Mouse (Mus musculus) midbrain, postnatal 0 days (tissue): ENCODE results near the gene Lgmn. TPM values are rescaled to one million over a fixed set of nuclear protein-coding genes. Genes with fewer than 3 reads are reported as not detected.
A peak's percentile ranks its signal among the peaks of the same experiment; 100 is the strongest.

Source experiments
- ATAC-seq: fragments of 200-750 bp; cut with Nextera tagmentation; 2 replicates; pipeline ENCODE4 v1.8.0; 2017; ENCODE audit warnings: moderate number of reproducible peaks, mild to moderate bottlenecking, moderate TSS enrichment, moderate library complexity; ENCODE audit not compliant: low FRiP score
- DNase-seq: peaks from one replicate; pipeline ENCODE4 v3.0.0-alpha.2; 2015; ENCODE audit warnings: low spot score
- H3K27ac ChIP-seq: fragments of 300-500 bp; sonication (generic); 2 replicates; pipeline ENCODE4 v1.5.1; 2014; ENCODE audit warnings: low read depth, mild to moderate bottlenecking, low read length, mixed read lengths
- H3K27me3 ChIP-seq: fragments of 300-500 bp; sonication (generic); 2 replicates; pipeline ENCODE4 v1.6.1; 2014; ENCODE audit warnings: low read length, control low read depth, mixed read lengths; ENCODE audit not compliant: insufficient read depth
- H3K36me3 ChIP-seq: fragments of 300-500 bp; sonication (generic); 2 replicates; pipeline ENCODE4 v1.6.1; 2014; ENCODE audit warnings: low read length, control low read depth, mixed read lengths; ENCODE audit not compliant: insufficient read depth
- H3K4me1 ChIP-seq: fragments of 300-500 bp; sonication (generic); 2 replicates; pipeline ENCODE4 v1.6.1; 2014; ENCODE audit warnings: mild to moderate bottlenecking, control low read depth, antibody characterized with exemption, low read length, mixed read lengths; ENCODE audit not compliant: insufficient read depth
- H3K4me2 ChIP-seq: fragments of 300-500 bp; sonication (generic); 2 replicates; pipeline ENCODE4 v1.6.1; 2014; ENCODE audit warnings: low read depth, mild to moderate bottlenecking, low read length, mixed read lengths; ENCODE audit not compliant: poor library complexity, severe bottlenecking
- H3K4me3 ChIP-seq: fragments of 300-500 bp; sonication (generic); 2 replicates; pipeline ENCODE4 v1.5.1; 2014; ENCODE audit warnings: low read depth, mild to moderate bottlenecking, low read length, moderate library complexity
- H3K9ac ChIP-seq: fragments of 300-500 bp; sonication (generic); replicated peaks from 2 replicates; pipeline ENCODE4 v1.6.1; 2014; ENCODE audit warnings: mild to moderate bottlenecking, low read length, moderate library complexity, mixed read lengths; ENCODE audit not compliant: poor library complexity, severe bottlenecking
- H3K9me3 ChIP-seq: fragments of 300-500 bp; sonication (generic); 2 replicates; pipeline ENCODE4 v1.6.1; 2016; ENCODE audit warnings: low read length, control low read depth
- CTCF ChIP-seq: IDR thresholded peaks from 2 replicates; pipeline ENCODE4 v1.5.1; 2016; ENCODE audit warnings: antibody characterized with exemption, mild to moderate bottlenecking
- WGBS: fragments of 180-500 bp; shearing (Covaris S2); extraction: QIAGEN DNeasy Blood & Tissue Kit; methylation state at CpG from one replicate; pipeline ENCODE4 v1.1.7; 2014; 5-methylcytosine and 5-hydroxymethylcytosine counted together
- polyA plus RNA-seq: library from polyadenylated mRNA; unstranded; fragments of >200 nt; fragmentation: Nextera tagmentation; extraction: Ambion mirVana; gene quantifications from 2 replicates; pipeline ENCODE4 v1.2.1, GENCODE M21; 2015
- total RNA-seq: library from RNA; depleted of rRNA; stranded (reverse); fragments of >200 nt; gene quantifications from 2 replicates; pipeline ENCODE4 v1.2.3, GENCODE M21; 2014

Lgmn gene
- total and polyA plus RNA-seq, 2 experiments from 2014 or later = 124 to 148 TPM

DNA sequence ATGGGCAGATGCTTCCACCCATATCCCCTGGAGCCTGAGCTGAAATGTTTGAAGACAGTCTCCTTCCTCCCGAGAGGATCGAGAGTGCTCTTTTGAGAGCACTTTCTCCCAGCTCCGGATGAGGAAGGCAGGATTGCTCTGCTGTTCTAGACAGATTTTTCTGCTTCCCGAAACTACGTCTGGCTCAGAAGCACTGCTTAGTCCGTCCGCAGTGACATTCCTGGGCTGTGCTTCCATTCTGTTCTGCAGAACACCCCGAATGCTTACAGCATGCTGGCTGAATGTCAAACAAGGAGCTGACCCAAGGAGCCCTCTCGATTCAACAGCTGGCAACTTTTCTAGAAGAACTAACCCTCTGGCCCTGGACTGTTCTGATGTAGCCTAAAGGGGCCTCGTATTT, 10.8 kb upstream of the Lgmn start:
- Histone ChIP-seq H3K9me3 (no peaks in the 10 kb centered on the region), H3K4me2 (no peak overlapping the region), H3K9ac (no peak overlapping the region), H3K4me1 (no peaks in the 10 kb centered on the region), H3K36me3 (no peaks in the 10 kb centered on the region), H3K27me3 (no peaks in the 10 kb centered on the region), H3K27ac (no peak overlapping the region), H3K4me3 (no peak overlapping the region)
- 69% methylated on average over 10 of the region's 10 CpGs for WGBS
- DNase-seq (no peak), ATAC-seq (no peak)
- no peak for TF ChIP-seq CTCF

GRCm38 (mm10) chr12:102445436-102445835, 5.8 kb upstream of the Lgmn start:
- no peak for TF ChIP-seq CTCF
- no peak for ATAC-seq
- 71% methylated on average over 4 of the region's 4 CpGs for WGBS

DNA sequence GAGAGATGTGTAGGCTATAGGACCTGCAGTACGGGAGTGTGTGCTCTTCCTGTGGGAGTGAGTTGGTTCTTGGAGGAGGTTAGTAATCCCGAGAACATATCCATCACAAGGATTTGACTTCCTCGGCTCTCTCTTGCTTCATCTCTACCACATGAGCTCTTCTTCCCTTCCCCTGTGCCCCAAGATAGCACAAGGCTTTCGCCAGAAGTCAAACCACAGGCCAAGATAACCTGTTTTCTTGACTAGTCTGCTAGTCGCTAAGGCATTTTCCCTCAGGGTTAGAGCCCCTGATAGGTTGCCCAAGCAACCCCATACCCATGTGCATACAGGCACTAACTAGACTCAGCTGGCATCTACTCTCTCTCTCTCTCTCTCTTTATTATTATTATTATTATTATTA, 4.1 kb upstream of the Lgmn start:
- Histone ChIP-seq H3K4me3 (no peak overlapping the region), H3K4me2 (no peak overlapping the region), H3K9ac (no peak overlapping the region), H3K27me3 (no peaks in the 10 kb centered on the region), H3K36me3 (no peaks in the 10 kb centered on the region), H3K4me1 (peaks cover 2% of the 10 kb centered on the region; the same call in 1 of the 2 replicates), H3K27ac (no peak overlapping the region), H3K9me3 (no peaks in the 10 kb centered on the region)
- DNase-seq (no peak), ATAC-seq (no peak)
- TF ChIP-seq CTCF = no peak
- 83% methylated on average over 5 of the region's 5 CpGs for WGBS

More at GRCm38 (mm10) chr12:102445436-102445835, 5.8 kb upstream of the Lgmn start:
- DNase-seq = no peak
- H3K4me2 ChIP-seq = no peak overlapping the region
- H3K27me3 ChIP-seq = no peaks in the 10 kb centered on the region
- H3K4me1 ChIP-seq = no peaks in the 10 kb centered on the region
- H3K4me3 ChIP-seq = no peak overlapping the region
- no peaks in the 10 kb centered on the region for H3K9me3 ChIP-seq
- no peaks in the 10 kb centered on the region for H3K36me3 ChIP-seq
- H3K9ac ChIP-seq = no peak overlapping the region
- H3K27ac ChIP-seq = no peak overlapping the region

- H3K36me3 ChIP-seq = no peaks in the 10 kb centered on the region
- no peak for TF ChIP-seq CTCF
- H3K4me1 ChIP-seq = peaks cover 11% of the 10 kb centered on the region
- H3K4me3 ChIP-seq = no peak overlapping the region
- H3K27me3 ChIP-seq = no peaks in the 10 kb centered on the region
- no peak overlapping the region for H3K27ac ChIP-seq
- DNase-seq (no peak), ATAC-seq (no peak)
- WGBS = 91% methylated on average over 15 of the region's 15 CpGs
- no peaks in the 10 kb centered on the region for H3K9me3 ChIP-seq
- H3K4me2 ChIP-seq = no peak overlapping the region
- no peak overlapping the region for H3K9ac ChIP-seq
Observed at GRCm38 (mm10) chr12:102442639-102443038, 3.0 kb upstream of the Lgmn start.

DNA sequence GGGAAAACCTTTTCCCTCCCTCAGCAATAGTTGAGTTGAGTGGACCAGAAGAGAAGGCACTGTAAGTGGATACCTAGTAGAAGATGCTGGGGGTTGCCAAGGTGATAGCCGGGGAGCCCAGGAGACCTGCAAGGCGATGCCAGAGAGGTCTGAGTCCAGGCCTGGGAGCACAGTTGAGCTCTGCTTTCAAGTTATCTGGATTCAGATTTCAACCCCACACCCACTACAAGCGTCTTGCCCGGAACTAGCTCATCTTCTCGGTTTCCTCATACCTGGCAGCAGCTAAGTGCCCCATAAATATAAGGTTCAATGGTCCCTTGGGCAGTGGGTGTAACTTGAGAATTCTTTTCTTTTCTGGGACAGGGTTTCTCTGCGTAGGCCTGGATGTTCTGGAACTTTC, 1.5 kb upstream of the Lgmn start:
- WGBS = 93% methylated on average over 6 of the region's 6 CpGs

DNA sequence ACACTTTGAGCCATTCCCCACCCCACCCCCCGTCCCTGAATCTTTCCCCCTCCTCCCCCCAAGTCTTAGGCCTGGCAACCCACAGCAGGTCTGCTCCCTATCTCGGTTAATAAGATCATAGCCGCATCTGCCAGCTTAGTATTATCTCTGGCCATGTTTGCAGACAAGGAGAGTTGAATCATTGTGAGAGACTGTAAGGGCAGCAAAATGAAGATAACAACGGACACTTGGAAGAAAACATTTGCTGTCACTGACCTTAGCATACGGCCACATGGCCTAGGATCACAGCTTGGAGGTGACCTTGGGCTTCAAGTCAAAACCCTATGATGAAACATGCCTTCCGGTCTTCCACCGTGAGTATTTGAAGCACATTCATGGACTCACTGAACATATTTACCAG, 938 bp upstream of the Lgmn start:
- H3K4me2 ChIP-seq = peak overlapping the region; percentile 56; the same call in 1 of the 2 replicates
- no peak for TF ChIP-seq CTCF
- H3K27ac ChIP-seq = no peak overlapping the region
- no peaks in the 10 kb centered on the region for H3K9me3 ChIP-seq
- no peak overlapping the region for H3K4me3 ChIP-seq
- ATAC-seq (no peak), DNase-seq (no peak)
- no peak overlapping the region for H3K9ac ChIP-seq
- H3K27me3 ChIP-seq = no peaks in the 10 kb centered on the region
- 87% methylated on average over 7 of the region's 7 CpGs for WGBS
- H3K4me1 ChIP-seq = peaks cover 11% of the 10 kb centered on the region
- no peaks in the 10 kb centered on the region for H3K36me3 ChIP-seq

More for the DNA sequence above, 1.5 kb upstream of the Lgmn start:
- DNase-seq = no peak
- H3K27me3 ChIP-seq = no peaks in the 10 kb centered on the region
- H3K4me3 ChIP-seq = no peak overlapping the region
- no peak for ATAC-seq
- peaks cover 11% of the 10 kb centered on the region for H3K4me1 ChIP-seq
- no peaks in the 10 kb centered on the region for H3K9me3 ChIP-seq
- H3K4me2 ChIP-seq = no peak overlapping the region
- no peak overlapping the region for H3K9ac ChIP-seq
- H3K27ac ChIP-seq = no peak overlapping the region
- no peak for TF ChIP-seq CTCF
- no peaks in the 10 kb centered on the region for H3K36me3 ChIP-seq
